Mouse (Mus musculus) R1 (cell line): ENCODE data around the gene Ift20.
"Not testable (repeated sequence)": the region's sequence is repeated elsewhere in the genome, so short reads cannot be mapped to it uniquely, and the experiment has no call there.

Source experiments
- DNase-seq: peaks from one replicate; pipeline ENCODE4 v3.0.0-alpha.2; 2018; ENCODE audit warnings: low read depth, low spot score

Gene Ift20

DNA sequence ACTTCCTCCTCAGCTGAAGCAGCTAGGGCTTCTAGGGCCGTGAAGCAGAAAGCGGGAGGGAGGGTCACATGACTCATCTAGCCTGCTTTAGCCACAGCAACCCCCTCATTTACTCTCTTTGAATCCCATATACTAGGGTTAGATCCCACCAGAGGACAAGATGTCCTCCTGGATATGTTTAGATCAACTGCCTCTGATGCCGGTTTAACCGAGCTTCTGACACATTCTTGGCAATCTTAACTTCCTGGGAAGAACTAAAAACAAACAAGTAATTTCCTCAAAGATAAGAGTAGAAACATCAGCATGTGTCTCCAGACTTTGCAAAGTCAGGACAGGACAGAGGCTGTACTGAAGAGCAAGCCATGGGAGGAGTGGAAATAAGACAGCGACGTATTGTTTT, 30.6 kb downstream of the Ift20 start:
- DNase-seq = no peak

DNA sequence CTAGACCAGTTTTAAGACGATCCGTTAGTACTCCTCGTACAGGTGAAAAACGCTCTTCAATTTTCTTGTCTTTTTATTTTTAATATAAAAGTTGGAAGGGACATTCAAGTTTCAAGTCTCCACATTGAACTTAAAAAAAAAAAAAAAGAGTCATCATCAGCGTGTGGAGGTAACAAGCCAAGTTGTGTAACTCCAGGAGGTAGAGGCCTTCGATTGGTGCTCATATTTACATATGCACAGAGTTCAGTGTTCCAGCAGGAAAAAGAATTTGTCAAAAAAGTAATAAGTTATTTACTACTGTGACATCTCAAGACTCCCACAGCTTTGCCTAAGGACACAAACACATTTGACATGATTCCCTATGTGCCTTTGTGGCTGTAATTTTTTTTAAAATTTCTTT, 31.5 kb downstream of the Ift20 start:
- DNase-seq = no peak

- no peak for DNase-seq
These were observed 32.7 kb downstream of the Ift20 start for GRCm38 (mm10) chr11:78568827-78569226.

GRCm38 (mm10) chr11:78569806-78570205, 33.6 kb downstream of the Ift20 start:
- DNase-seq = no peak

- no peak for DNase-seq
These were observed 35.3 kb downstream of the Ift20 start for GRCm38 (mm10) chr11:78571441-78571840.

DNA sequence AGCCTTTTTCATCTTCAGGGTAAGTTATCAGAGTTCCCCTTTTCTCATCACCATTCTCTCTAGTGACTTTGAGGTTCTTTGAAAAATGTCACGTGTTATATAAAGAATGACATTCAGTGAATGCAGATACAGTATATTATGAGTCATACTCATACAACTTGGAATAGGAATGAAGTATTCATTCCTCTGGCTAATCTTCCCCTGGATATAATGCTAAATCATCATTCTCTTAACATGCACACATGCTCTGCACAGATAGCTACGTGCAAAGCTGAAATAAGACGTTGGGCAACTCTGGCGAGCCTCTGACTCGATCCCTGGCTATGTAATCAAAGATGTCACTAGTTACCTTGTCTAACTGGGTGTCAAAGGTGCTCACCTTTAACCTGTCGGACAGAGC, 35.7 kb downstream of the Ift20 start:
- no peak for DNase-seq

DNA sequence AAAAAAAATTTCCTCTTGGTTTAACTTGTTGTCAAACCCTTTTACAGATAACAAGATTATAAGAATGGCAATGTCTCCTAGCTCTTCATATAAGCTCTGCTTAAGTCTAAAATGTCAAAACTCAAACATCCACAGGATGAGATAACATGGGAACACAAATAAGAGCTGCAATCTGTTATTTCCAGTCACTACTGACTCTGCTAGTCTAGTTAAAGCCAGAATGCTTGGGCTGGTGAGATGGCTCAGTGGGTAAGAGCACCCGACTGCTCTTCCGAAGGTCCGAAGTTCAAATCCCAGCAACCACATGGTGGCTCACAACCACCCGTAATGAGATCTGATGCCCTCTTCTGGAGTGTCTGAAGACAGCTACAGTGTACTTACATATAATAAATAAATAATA, 37.9 kb downstream of the Ift20 start:
- not testable (repeated sequence) for DNase-seq

DNA sequence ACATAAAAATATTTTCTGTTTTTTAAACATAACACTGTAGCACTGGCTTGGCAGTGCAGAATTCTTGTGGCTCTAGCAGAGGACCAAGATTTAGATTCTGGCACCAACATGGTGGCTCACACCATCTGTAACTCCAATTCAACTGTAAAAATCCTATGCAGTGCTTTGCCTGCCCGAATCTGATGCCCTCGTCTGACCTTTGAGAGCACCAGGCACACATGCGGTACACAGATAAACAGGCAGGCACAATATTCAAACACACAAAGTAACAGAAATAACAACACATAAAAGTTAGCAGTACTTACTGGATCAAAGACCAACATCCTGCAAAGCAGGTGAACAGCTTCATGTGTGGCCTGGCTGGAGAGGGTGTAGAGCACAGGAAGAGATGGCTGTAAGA, 38.4 kb downstream of the Ift20 start:
- DNase-seq = no peak

DNA sequence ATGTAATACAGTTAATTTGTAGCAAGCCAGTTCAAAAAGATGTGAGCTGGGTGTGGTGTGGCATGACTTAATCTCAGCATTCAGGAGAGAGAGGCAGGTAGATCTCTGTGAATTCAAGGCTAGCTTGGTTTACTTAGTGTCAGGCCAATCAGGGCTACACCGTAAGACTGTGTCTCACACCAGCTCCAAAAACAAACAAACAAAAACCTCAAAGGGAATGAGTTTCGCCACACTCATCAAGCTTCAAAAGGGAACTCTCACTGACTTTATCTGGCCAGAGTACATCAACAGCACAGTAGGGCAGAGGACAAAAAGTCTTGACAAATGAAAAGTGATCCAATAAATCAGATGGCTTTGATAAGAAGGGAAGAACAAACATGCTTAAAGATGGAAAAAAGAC, 38.8 kb downstream of the Ift20 start:
- DNase-seq = no peak

- DNase-seq = no peak
These were observed 46.7 kb downstream of the Ift20 start for GRCm38 (mm10) chr11:78582848-78583247.

GRCm38 (mm10) chr11:78586099-78586498, 49.9 kb downstream of the Ift20 start:
- peak; percentile 49 for DNase-seq

- not testable (repeated sequence) for DNase-seq
These were observed 51.5 kb downstream of the Ift20 start for GRCm38 (mm10) chr11:78587677-78588076.
